Mouse (Mus musculus) retina, adult 2 months (tissue): ENCODE measurements around the gene Daam2.
"Not testable (repeated sequence)": the region's sequence is repeated elsewhere in the genome, so short reads cannot be mapped to it uniquely, and the experiment has no call there.

Experiments used
- DNase-seq: peaks from one replicate; pipeline ENCODE4 v3.0.0-alpha.2; 2012; ENCODE audit warnings: low read depth, low spot score

The Daam2 gene

GRCm38 (mm10) chr17:49481876-49482275 is 82.3 kb downstream of the Daam2 start:
- no peak for DNase-seq

GRCm38 (mm10) chr17:49477370-49477769 is 86.8 kb downstream of the Daam2 start:
- DNase-seq, result no peak

GRCm38 (mm10) chr17:49475174-49475573 is 89.0 kb downstream of the Daam2 start:
- no peak for DNase-seq

DNA sequence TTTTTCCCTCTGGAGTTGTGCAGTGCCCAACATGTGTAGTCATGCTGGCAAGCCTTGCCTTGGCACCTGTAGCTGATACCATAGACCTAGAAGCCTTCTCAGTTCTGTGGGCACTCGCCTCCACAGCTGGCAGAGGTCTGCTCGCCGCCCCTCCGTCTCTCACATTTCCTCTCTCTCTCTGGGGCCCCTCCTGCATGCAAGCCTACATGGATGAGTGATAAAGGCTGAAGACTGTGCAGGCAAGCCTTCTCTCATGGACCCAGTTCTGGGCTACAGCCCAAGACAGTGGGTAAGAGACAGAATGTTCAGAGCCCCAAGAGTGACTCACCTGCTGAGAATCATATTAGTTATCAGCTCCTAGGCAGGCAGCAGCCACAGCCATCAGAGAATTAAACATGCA is 90.1 kb downstream of the Daam2 start:
- DNase-seq, result no peak

DNA sequence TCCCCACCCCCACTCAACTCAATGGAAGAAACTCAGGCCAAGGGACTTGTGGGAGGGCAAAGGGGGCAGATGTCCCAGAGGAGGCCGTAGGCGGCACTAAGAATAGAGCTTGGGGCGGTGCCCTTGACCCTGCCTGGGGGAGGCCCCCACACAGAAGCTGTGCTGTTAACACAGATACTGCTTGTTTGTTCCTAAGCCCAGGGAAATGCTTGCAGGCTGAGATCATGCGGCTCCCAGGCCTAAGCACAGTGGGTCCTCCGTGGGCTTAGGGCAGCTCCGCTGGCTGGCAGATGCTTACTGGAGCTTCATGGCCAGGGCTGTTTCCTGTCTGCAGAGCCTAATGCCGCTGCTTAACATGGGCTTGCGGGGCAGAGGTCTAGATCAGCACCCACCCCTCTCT is 91.5 kb downstream of the Daam2 start:
- no peak for DNase-seq

GRCm38 (mm10) chr17:49468223-49468622 is 95.9 kb downstream of the Daam2 start:
- DNase-seq, result peak; percentile 32

DNA sequence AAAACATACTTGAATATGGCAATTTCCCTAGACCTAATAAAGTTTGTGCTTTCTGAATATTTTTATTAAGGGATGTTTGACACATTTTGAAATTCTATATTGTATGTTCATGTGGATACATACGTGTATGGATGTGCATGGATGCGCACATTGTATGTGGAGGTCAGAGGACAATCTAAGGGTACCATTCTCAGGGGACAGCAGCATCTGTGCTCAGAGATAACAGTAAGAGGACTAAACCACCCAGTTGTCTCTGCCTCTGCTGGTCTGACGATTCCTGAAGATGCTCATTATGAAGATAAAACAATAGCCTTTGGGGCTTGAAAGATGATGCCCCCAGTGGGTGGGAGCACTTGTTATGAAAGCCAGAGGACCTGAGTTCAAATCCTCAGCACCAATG is 99.3 kb downstream of the Daam2 start:
- DNase-seq, result no peak

DNA sequence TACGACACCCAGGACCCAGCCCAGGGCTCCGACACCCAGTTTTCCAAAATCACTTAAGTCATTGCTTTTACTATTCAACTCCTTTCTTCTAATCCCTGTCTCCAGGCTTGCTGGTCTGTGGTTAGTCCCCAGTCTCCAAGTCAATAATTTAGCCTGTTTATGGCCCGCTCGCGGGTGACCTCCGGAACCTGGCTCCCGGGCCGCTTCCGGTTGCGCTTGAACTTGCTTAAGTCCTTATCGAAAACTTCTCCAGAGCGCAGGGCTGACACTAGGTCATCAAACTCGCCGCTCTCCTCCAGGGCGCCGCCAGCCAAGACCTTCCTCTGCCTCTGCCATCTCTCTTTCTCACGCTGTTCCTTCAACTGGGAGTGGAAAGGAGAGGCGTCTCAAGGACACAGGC is 105.8 kb downstream of the Daam2 start:
- DNase-seq, result no peak

- DNase-seq, result no peak
These were observed 106.3 kb downstream of the Daam2 start for GRCm38 (mm10) chr17:49457833-49458232.

GRCm38 (mm10) chr17:49456334-49456733 is 107.8 kb downstream of the Daam2 start:
- DNase-seq, result no peak

DNA sequence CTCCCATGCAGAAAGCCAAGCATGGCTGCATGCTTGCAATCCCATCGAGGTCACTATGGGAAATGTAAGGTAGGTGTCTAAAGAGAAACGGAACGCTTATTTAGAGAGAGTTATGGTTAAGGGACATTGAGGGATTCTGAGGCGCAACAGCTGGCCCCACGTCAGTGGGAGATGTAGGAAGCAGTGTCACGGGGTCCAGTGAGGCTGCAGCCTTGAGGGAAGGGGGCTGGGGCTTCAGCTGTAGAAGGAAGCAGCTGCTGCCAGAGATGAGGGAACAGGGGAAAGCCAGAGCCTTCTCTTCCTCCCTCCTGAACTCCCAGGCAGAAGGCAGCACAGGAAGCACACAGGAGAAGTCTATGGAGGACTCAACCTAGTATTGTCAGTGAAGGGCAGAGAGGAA is 113.2 kb downstream of the Daam2 start:
- DNase-seq, result no peak

- no peak for DNase-seq
These were observed 114.9 kb downstream of the Daam2 start for GRCm38 (mm10) chr17:49449230-49449608.

GRCm38 (mm10) chr17:49448570-49449229 is 115.4 kb downstream of the Daam2 start:
- DNase-seq, result no peak

- not testable (repeated sequence) for DNase-seq
These were observed 121.3 kb downstream of the Daam2 start for GRCm38 (mm10) chr17:49442841-49443240.

DNA sequence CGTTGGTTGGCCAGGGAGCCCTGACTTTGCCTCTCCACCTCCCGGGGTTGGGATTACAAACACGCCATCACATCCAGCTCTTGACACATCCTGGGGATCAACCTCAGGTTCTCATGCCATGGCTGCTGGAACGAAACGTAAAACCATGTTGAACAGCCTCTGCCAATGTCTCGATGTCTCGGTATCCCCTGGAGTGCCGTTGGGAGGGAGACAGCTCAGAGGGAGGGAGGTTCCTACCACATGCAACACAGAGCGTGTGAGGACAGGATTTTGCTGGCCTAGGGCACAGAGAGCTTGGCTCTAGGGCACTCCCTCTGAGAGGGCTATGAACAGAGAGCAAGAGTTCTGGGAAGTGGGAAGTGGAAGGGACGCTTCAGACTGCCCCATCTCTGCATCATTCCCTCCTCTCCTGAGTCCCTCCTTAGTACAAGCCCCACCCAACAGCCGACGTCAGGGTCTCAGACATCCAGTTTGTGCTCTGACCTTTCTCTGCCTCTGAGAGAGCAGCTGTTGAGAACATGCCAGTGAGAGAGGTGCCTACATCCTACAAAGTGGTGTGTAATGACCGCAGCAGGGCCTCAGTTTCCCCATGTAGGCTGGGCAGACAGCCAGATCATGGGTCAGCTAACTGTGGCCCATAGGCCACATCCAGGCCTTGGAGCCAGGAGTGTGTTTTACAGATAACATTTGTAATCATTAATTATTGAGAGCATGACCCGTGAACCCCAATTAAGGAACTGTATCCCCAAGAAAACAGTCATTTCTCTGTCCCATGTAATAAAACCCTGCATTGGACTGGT is 123.6 kb downstream of the Daam2 start:
- no peak for DNase-seq

- DNase-seq, result no peak
These were observed 124.4 kb downstream of the Daam2 start for GRCm38 (mm10) chr17:49439706-49440105.

DNA sequence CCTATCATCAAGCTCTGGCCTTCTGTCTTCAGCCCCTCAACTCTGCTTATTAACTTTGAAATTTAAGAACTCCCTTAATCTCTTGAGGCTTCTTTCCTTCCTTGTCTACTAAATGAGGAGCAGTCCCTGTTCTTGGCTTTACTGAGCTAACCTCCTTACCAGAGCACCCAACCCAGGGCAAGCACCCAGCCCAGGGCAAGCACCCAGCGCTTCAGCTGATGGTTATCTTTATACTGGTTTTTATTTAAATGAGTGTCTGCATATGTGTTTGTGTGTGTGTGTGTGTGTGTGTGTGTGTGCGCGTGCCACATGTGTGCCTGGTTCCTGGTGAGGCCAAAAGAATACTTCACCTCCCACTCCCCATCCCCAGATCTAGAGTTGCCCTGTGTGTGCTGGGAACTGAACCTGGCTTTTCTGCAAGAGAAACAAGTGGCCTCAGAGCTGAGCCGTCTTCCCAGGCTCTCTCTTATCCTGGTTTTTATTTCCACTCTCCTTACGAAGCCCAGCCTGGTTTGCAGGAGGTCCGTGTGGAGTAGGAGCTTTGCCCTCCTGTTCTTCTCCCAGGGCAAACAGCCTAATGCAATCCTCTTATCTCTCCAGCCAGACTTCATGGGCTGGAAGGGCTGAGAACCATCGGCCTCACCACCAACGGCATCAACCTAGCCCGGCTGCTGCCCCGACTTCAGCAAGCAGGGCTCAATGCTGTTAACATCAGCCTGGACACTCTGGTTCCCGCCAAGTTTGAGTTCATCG is 125.1 kb downstream of the Daam2 start:
- DNase-seq, result no peak

DNA sequence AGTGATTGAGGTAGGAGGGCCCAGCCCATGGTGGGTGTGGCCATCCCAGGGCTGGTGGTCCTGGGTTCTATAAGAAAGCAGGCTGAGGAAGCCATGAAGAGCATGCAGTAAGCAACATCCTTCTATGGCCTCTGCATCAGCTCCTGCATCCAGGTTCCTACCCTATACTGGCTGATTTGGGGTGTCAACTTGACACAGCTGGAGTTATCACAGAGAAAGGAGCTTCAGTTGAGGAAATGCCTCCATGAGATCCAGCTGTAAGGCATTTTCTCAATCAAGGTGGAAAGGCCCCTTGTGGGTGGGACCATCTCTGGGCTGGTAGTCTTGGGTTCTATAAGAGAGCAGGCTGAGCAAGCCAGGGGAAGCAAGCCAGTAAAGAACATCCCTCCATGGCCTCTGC is 126.8 kb downstream of the Daam2 start:
- DNase-seq, result not testable (repeated sequence)

GRCm38 (mm10) chr17:49436631-49437030 is 127.5 kb downstream of the Daam2 start:
- DNase-seq, result no peak

DNA sequence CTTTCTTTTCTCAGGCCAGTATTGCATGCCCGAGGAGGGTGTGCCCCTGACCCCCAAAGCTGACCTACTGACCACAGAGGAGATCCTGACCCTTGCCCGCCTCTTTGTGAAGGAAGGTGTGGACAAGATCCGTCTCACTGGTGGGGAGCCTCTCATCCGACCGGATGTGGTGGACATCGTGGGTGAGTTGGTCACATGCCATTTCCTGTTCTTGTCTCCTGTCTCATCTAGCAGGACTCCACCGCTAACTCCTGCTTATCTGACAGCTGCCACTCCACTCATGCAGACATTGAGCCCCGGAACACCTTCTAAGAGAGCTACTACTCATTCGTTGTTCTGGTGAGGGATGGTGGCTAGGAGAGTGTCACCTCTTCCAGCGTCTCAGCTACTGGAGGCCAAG is 129.1 kb downstream of the Daam2 start:
- no peak for DNase-seq

GRCm38 (mm10) chr17:49434236-49434635 is 129.9 kb downstream of the Daam2 start:
- DNase-seq, result no peak

DNA sequence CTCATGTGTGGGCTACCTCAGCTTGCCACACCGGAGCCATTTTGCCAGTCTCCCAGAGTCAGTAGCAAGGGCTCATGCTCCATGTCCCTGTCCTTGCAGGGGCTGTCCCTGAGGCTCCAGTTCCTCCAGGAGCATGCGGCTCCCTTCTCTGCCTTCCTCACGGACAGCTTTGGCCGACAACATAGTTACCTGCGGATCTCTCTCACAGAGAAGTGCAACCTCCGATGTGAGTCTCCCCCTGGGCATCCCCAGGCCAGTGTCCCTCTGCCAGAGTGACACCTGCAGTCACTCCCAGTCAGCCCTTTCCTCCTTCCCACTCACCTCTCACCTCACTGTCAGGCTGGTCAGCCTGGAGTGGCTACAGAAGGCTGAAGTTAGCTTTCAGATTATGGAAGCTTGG is 131.1 kb downstream of the Daam2 start:
- no peak for DNase-seq
